Mouse (Mus musculus) mouse trophoblast stem cell (cell line): ENCODE measurements around the gene A930004D18Rik.
"Not testable (repeated sequence)": the region's sequence is repeated elsewhere in the genome, so short reads cannot be mapped to it uniquely, and the experiment has no call there.

Source experiments
- in situ Hi-C, 2 experiments: fragments of 300-500 bp; cut with MseI, MboI; formaldehyde crosslinking; loops; 2 replicates in 1 of 2; 3 replicates in 1 of 2; pipeline ENCODE4 v1.15.1; 2025

The A930004D18Rik gene

DNA sequence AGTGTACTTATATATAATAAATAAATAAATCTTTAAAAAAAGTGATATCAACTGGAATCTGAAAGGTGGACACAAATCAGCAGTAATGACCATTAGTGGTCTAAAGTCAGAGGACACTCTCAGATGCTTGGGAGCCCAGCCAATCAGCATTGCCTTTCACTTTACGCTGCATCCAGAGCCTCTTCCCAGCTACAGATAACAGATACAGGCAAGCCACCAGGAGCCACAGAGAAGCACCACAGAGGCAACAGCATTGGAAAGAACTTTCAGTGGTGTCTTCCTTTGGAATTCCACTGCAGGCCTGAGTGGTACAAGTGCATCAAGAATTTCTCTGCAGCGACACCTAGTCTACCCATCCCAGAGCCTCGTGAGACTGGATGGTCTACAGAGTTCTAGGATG, 24.7 kb downstream of the A930004D18Rik start:
- in situ Hi-C loops, result no loop called here

DNA sequence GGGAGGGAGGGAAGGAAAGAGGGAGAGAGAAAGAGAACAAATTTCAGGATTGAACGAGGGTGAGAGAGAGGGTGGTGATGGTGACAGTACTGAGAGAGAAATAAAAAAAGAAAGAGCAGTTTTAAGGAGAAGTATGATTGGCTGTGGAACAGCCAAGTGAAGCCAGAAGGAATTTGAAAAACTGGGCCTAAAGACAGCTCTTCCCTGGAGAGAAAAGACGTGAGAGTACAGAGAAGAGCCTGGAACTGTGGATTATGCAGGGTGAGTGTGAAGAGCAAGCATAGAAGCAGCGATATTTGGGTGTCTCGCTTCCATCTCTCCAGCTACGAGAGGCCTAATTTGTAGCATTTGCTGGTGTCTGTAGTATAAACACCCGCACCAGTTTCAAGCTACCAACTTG, 26.3 kb downstream of the A930004D18Rik start:
- in situ Hi-C loops, result no loop called here

GRCm38 (mm10) chr2:18005137-18005536, 32.4 kb downstream of the A930004D18Rik start:
- in situ Hi-C loops, result no loop called here

DNA sequence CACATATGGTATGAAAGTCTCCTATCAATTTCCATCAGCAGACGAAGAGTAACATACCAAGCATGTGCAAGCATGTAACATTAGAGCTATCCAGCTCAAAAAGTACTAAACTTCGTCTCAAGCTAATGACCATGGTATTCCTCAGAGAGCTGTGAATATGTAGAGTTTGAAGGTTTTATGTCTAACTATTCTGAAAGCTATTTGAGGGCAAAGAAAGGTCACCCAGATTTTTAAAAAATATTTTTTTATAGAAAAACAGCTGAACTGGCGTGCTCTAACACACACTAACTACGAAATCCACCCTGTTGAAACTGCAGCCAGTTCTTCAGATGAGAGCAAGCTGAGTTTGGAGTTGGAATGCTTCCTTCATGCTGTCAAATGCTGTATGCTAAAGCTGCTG, 33.3 kb downstream of the A930004D18Rik start:
- in situ Hi-C loops, result no loop called here

DNA sequence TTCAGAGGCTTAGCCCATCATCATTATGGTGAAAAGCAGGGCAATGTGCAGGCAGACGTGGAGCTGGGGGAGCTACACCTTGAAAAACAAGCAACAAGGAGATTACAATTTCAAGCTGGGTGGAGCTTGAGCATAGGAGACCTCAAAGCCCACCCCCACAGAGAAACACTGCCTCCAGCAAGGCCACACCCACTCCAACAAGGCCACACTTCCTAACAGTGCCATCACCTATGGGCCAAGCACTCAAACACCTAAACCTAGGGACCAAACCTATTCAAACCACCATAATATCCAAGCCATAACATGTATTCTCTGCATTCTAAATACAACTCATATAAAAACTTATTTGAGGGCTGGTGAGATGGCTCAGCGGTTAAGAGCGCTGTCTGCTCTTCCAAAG, 35.2 kb downstream of the A930004D18Rik start:
- in situ Hi-C loops, result no loop called here

DNA sequence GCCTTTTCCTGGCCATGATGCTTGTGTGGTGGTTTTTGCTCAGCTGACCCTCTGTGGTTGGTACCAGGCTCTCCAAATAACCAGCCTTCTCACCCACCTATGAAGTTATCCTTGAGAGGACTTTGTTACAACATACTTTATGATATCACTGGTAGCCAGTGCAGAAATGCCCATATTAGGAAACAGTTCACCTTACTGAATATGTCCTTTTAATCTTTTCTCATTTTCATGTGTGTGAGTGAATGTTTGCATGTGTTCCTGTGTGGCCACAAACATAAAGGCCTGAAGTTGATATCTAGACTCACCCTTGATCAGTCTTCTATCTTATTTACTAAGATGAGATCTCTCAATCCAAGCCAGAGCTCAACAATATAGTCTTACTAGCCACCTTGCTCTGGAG, 40.7 kb downstream of the A930004D18Rik start, which contains the start of gene H2al2a:
TSS of gene H2al2a (minus strand) at position 101 of the 400 bp plus-strand sequence.
- in situ Hi-C loops, result no loop called here

DNA sequence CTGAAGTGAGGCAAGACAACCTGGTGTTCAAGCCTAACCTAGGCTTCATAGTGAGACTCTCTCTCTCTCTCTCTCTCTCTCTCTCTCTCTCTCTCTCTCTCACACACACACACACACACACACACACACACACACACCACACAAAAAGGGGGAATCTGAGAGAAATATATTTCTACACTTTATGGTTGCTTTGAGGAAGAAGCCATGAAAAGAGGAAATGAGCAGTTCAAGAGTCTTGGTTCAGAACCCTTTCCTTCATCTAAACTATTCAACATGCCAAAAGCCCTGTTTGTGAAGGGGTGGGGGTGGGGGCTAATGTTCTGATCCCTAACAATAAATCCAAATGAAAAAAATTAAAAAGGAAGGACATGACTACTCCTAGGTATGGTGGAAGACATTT, 48.0 kb downstream of the A930004D18Rik start:
- in situ Hi-C loops, result no loop called here

DNA sequence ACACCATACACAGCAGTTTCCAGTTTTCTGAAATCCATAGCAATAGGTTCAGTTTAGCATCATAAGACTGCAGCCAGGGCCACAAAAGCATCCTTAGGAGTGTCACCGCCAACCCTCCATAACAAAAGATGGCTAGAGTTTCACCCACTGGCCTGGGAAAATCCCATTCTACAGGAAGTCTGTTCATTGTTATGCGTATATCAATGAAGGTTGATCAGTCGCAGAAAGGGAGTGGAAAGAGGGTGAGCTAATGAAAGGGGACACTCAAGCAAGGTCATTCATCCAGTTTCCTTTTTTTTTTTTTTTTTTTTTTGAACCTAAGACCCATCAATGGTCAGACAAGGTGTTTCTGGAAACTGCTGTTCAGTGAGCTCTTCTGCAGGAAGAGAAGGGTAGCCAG, 48.4 kb downstream of the A930004D18Rik start:
- in situ Hi-C loops, result no loop called here

GRCm38 (mm10) chr2:17986694-17987093, 50.8 kb downstream of the A930004D18Rik start:
- in situ Hi-C loops, result no loop called here

DNA sequence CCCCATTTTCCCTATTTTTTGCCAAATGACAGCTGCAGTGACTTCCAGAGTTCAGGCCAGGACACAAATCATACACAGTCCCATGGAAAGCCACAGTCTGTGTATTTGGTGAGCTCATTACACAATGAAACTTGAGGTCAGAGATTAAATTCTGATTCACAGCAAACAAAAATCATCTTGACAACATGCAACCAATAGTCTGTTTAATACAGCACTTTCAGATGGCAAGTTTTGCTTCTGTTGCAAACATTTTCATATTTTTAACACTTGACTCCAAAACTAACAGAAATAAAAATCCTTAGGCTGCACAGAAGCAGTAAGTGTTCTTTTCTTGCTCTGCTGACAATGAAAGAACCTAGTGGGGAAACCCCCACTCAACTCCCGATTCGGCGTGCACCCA, 52.8 kb downstream of the A930004D18Rik start:
- in situ Hi-C loops, result no loop called here

- in situ Hi-C loops, result no loop called here
Measured at GRCm38 (mm10) chr2:17982747-17983146, 54.8 kb downstream of the A930004D18Rik start.

GRCm38 (mm10) chr2:17978706-17979105, 58.8 kb downstream of the A930004D18Rik start:
- in situ Hi-C loops, result no loop called here

DNA sequence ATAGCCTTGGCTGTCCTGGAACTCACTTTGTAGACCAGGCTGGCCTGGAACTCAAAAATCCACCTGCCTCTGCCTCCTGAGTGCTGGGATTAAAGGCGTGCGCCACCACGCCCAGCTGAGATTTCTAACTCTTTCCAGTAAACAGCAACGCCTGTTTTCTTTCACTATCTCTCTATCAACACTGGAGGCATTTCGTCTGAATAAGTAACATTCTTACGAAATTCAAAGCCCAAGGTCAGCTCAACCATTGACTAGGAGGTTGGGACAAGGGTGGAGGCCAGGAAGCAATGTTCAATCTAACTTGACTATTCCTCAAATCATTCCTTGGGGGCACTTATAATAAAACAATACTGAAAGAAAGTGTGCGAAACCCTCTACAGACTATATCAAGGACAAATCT, 59.3 kb downstream of the A930004D18Rik start:
- in situ Hi-C loops, result not testable (repeated sequence)

- in situ Hi-C loops, result not testable (repeated sequence)
Measured at GRCm38 (mm10) chr2:17977645-17978044, 59.9 kb downstream of the A930004D18Rik start.

DNA sequence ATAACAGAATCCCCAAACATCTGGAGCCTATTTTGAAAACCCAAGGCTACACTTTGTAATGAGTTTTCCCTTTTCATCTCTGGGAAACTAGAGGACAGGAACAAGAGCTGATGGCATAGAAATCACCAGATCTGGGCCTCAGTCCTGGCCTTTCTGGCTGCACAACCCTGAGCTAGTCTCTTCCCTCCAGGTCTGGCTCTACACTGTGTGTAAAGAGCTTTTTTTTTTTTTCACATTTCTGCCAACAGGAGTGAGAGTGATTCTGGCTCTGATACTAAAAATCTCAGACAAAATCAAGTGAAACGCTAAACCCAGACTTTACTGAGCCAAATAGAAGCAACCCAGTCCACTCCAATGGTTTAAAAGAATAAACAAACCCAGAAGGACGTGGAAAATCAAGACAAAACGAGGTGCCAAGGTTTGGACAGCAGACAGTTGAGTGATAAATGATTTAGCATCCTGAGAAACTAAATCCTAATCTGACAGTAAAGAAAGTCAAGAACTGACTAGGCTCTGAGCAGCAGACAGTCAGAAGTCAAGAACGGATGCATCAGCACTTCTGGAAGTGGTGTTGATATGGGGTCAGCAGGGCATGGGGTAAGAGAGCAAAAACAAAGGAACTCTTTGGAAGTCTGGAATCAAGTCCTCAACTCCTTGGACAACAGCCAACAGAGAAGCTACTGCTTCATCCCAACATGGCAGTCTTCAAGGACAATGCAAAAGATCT, 61.8 kb downstream of the A930004D18Rik start:
- in situ Hi-C loops, result no loop called here
